Mouse (Mus musculus) skeletal muscle tissue, postnatal 0 days (tissue): ENCODE data around the gene Muc20. TPM values are rescaled to one million over a fixed set of nuclear protein-coding genes. Genes with fewer than 3 reads are reported as not detected.

Experiments used
- polyA plus RNA-seq: library from polyadenylated mRNA; unstranded; fragments of >200 nt; fragmentation: Nextera tagmentation; extraction: Ambion mirVana; gene quantifications from 2 replicates; pipeline ENCODE4 v1.2.1, GENCODE M21; 2015

Gene Muc20
- polyA plus RNA-seq: 0.26 and 0.28 TPM in 2 replicates

DNA sequence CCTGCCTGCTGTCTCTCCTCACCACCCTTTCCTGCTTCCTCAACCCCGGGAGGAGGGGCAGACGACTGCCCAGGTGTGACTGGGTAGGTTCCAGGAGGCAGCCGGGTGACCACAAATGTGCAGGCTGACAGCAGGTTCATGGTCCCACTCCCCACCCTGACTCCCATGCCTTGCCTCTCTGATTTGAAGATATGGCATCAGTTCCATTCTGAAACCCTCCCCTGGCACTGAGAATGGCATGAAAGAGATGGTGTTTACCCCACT, at the start of gene Muc20:
Gene Muc20 (minus strand): TSS at position 10 of the 264 bp plus-strand sequence.

GRCm38 (mm10) chr16:32810321-32810720, 13.1 kb upstream of the Muc20 start, which contains the start of gene Smbd1:
TSS of gene Smbd1 (minus strand) at chr16:32810477.

DNA sequence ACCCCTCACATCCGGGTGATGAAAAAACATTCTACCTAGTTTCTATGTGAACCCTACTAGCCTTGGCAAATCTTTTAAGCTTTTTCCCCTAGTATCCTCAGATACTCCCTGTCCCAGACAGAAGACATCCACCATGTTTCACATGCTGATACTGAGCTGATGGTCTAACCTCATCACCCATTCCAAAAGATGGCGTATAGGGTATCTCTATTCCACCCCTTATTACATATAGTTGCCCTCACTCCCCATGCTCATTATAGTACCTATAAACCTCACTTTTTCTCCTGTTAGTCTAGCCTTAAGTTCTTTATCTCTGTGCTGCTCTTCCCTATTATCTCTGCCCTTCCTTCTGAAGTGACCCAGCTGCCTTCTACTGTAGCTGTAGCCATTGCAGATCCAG, 61.6 kb downstream of the Muc20 start, which contains the start of gene Muc4:
Gene Muc4 (plus strand): TSS at position 301 of the 400 bp plus-strand sequence.

Other genes starting within 250 kb of the Muc20 start
- gene Tfrc, start 188.5 kb downstream of the Muc20 start, polyA plus RNA-seq: 37.9 and 40.3 TPM in 2 replicates
- gene Tnk2, start 153.6 kb downstream of the Muc20 start, polyA plus RNA-seq: 14.7 and 16.7 TPM in 2 replicates
- 0.12 TPM in 2 replicates for gene Muc4, start 61.5 kb downstream of the Muc20 start, polyA plus RNA-seq
- not detected in 2 replicates for gene Smbd1, start 13.0 kb upstream of the Muc20 start, polyA plus RNA-seq
- 136 and 145 TPM in 2 replicates for gene Fyttd1, start 80.1 kb upstream of the Muc20 start, polyA plus RNA-seq
- 17.1 and 20.5 TPM in 2 replicates for gene Rubcn, start 80.3 kb upstream of the Muc20 start, polyA plus RNA-seq
- 10.5 and 12.2 TPM in 2 replicates for gene Lrch3, start 116.7 kb upstream of the Muc20 start, polyA plus RNA-seq